Mouse (Mus musculus): ENCODE measurements at regions not wholly inside any gene's neighbourhood (a gene's known extent, or its start where the extent isn't known, plus 50 kb on each side); places are given as distances from the start of the nearest gene placed in this dataset.
"Not testable (repeated sequence)": the region's sequence is repeated elsewhere in the genome, so short reads cannot be mapped to it uniquely, and the experiment has no call there.

DNA sequence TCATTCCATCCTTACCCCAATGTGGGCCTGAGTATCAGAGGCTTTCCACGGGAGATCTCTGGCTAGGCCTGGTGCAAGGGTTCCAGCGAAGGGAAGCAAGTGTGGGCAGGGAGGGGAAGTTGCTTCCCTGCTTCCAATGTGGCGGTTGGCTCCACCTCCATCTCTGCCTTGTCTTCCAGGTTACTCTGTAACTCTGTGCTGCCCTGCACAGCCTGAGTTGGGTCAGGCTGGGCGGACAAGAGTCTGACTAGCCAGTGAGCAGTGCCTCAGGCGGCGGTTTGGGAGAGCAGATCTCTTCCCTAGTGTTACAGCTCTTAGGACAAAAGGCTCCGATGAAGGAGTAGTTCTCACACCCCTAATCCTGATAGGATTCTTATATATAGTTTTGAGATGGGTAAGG, 172.8 kb downstream of the Snx19 start:
- H3K36me3 ChIP-seq (ENCODE audit: control insufficient read depth, insufficient read depth, low read length) = no peaks in the 10 kb centered on the region
- no peak for TF ChIP-seq POLR2A (IDR thresholded peaks at IDR 0.05; ENCODE audit: control insufficient read depth, low read depth, low read length)
- no peak for TF ChIP-seq CTCF (IDR thresholded peaks at IDR 0.05; ENCODE audit: control insufficient read depth, insufficient read depth, insufficient replicate concordance, low read depth, low read length)
- H3K4me3 ChIP-seq (ENCODE audit: control insufficient read depth, low read depth, low read length) = no peak overlapping the region
- H3K4me1 ChIP-seq (ENCODE audit: control insufficient read depth, insufficient read depth, low read length) = no peaks in the 10 kb centered on the region
- no peak overlapping the region for H3K27ac ChIP-seq (ENCODE audit: control insufficient read depth, insufficient read depth, low read depth, low read length)
- H3K27me3 ChIP-seq (ENCODE audit: control insufficient read depth, insufficient read depth, low read length) = no peaks in the 10 kb centered on the region

GRCm38 (mm10) chr9:30597691-30598090, 170.8 kb downstream of the Snx19 start:
- H3K4me1 ChIP-seq (ENCODE audit: control insufficient read depth, insufficient read depth, low read length) = no peaks in the 10 kb centered on the region
- no peak for TF ChIP-seq CTCF (IDR thresholded peaks at IDR 0.05; ENCODE audit: control insufficient read depth, insufficient read depth, insufficient replicate concordance, low read depth, low read length)
- TF ChIP-seq POLR2A (IDR thresholded peaks at IDR 0.05; ENCODE audit: control insufficient read depth, low read depth, low read length) = no peak
- no peaks in the 10 kb centered on the region for H3K36me3 ChIP-seq (ENCODE audit: control insufficient read depth, insufficient read depth, low read length)
- H3K27me3 ChIP-seq (ENCODE audit: control insufficient read depth, insufficient read depth, low read length) = no peaks in the 10 kb centered on the region
- no peak overlapping the region for H3K27ac ChIP-seq (ENCODE audit: control insufficient read depth, insufficient read depth, low read depth, low read length)
- no peak overlapping the region for H3K4me3 ChIP-seq (ENCODE audit: control insufficient read depth, low read depth, low read length)

DNA sequence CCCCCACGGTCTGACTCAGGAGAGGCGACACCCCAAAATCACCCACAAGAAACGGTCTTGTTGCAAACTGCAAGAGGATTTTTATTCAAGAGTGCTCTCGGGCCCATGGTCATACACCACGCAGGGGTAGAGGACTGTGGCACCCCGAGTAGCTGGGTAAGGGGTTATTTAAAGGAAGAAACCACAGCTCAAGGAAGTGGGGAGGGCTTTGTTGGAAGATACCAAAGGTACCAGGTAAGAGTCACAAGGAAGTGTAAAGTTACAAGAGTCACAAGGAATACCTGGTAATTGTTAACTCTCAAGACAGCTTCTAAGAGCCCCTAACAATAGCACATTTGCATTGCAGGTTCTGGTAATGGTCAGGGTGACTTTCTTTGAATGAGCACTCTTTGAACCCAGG, 170.2 kb downstream of the Snx19 start:
- not testable (repeated sequence) for H3K4me3 ChIP-seq (ENCODE audit: control insufficient read depth, low read depth, low read length); H3K27me3 ChIP-seq (ENCODE audit: control insufficient read depth, insufficient read depth, low read length); H3K27ac ChIP-seq (ENCODE audit: control insufficient read depth, insufficient read depth, low read depth, low read length); H3K4me1 ChIP-seq (ENCODE audit: control insufficient read depth, insufficient read depth, low read length); H3K36me3 ChIP-seq (ENCODE audit: control insufficient read depth, insufficient read depth, low read length)

DNA sequence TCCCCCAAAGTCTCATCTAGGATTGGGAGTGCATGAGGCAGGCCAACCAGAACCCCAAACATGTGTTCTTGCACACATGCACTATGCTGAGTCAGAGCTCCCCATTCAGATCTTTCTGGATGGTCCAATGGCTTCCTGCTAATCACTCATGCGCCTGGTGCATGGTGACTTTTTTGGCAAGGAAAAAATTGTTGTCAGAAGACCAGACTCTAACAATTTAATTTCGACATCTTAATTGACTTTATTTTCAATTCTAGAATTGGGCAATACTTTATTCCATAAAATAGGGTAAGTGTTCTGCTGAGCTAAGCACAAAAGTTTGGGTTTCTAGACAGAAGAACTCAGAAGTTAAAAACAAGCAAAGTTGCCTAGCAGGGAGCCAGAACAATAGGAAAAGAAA, 165.7 kb downstream of the Snx19 start:
- Histone ChIP-seq H3K4me1 (ENCODE audit: control insufficient read depth, insufficient read depth, low read length) (no peaks in the 10 kb centered on the region), H3K4me3 (ENCODE audit: control insufficient read depth, low read depth, low read length) (no peak overlapping the region), H3K27me3 (ENCODE audit: control insufficient read depth, insufficient read depth, low read length) (no peaks in the 10 kb centered on the region), H3K27ac (ENCODE audit: control insufficient read depth, insufficient read depth, low read depth, low read length) (no peak overlapping the region), H3K36me3 (ENCODE audit: control insufficient read depth, insufficient read depth, low read length) (no peaks in the 10 kb centered on the region)
- TF ChIP-seq CTCF (IDR thresholded peaks at IDR 0.05; ENCODE audit: control insufficient read depth, insufficient read depth, insufficient replicate concordance, low read depth, low read length) (no peak), POLR2A (IDR thresholded peaks at IDR 0.05; ENCODE audit: control insufficient read depth, low read depth, low read length) (no peak)

- Histone ChIP-seq H3K27me3 (ENCODE audit: control insufficient read depth, insufficient read depth, low read length) (no peaks in the 10 kb centered on the region), H3K36me3 (ENCODE audit: control insufficient read depth, insufficient read depth, low read length) (no peaks in the 10 kb centered on the region), H3K27ac (ENCODE audit: control insufficient read depth, insufficient read depth, low read depth, low read length) (no peak overlapping the region), H3K4me1 (ENCODE audit: control insufficient read depth, insufficient read depth, low read length) (no peaks in the 10 kb centered on the region), H3K4me3 (ENCODE audit: control insufficient read depth, low read depth, low read length) (no peak overlapping the region)
- no peak for TF ChIP-seq CTCF (IDR thresholded peaks at IDR 0.05; ENCODE audit: control insufficient read depth, insufficient read depth, insufficient replicate concordance, low read depth, low read length)
- TF ChIP-seq POLR2A (IDR thresholded peaks at IDR 0.05; ENCODE audit: control insufficient read depth, low read depth, low read length) = no peak
Observed at GRCm38 (mm10) chr9:30591246-30591645, 164.3 kb downstream of the Snx19 start.

DNA sequence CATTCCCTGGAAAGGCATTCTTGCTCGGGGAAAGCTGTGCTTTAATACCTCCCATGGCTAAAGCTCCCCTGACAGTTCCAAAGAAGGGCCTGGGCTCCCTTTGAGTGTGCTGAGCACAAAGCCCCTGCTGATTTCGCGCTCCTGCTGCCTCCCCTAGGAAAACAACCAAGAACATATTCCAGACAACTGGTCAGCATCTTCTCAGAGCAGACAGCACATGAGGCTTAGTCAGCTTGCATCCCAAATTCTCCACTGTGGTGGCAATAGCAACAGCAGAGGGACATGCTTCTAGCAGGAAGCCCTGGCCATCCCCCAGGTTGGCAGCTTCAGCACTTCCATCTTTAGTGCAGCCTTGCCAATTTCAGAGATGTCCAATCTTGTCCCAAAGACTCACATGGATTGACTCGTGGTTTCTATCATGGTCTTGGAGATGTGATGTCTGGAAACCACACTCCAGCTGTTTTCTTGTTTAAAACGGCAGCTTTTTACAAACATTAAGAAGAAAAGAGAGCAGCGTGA, 163.8 kb downstream of the Snx19 start:
- Histone ChIP-seq H3K36me3 (ENCODE audit: control insufficient read depth, insufficient read depth, low read length) (no peaks in the 10 kb centered on the region), H3K27ac (ENCODE audit: control insufficient read depth, insufficient read depth, low read depth, low read length) (no peak overlapping the region), H3K4me1 (ENCODE audit: control insufficient read depth, insufficient read depth, low read length) (no peaks in the 10 kb centered on the region), H3K27me3 (ENCODE audit: control insufficient read depth, insufficient read depth, low read length) (no peaks in the 10 kb centered on the region), H3K4me3 (ENCODE audit: control insufficient read depth, low read depth, low read length) (no peak overlapping the region)
- TF ChIP-seq POLR2A (IDR thresholded peaks at IDR 0.05; ENCODE audit: control insufficient read depth, low read depth, low read length) = no peak
- no peak for TF ChIP-seq CTCF (IDR thresholded peaks at IDR 0.05; ENCODE audit: control insufficient read depth, insufficient read depth, insufficient replicate concordance, low read depth, low read length)

DNA sequence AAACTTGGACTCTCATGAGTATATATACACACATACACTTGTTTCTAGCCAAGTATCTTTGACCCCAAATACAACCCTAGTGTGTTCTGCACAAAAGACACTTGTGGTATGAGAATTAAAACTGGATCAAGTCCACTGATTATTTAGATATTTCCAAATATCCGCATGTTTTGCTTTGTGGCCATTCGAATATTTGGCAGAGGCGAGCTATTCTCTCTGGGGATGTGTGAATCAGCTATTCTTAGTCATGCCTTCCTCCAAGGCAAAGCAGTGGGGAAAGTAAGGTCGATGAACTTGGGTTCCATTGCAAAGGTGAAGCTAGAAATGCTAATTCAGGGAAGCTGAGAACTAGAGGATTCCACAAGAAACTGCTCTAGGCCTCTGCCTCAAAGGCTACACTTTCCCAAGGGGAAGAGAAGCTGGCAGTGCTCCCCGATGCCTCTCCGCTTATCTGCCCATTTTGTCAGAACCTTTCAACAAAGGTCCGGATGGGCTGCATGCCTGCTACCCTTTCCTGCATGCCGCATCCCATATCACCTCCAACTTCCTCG, 154.4 kb downstream of the Snx19 start:
- TF ChIP-seq CTCF (IDR thresholded peaks at IDR 0.05; ENCODE audit: control insufficient read depth, insufficient read depth, insufficient replicate concordance, low read depth, low read length) (no peak), POLR2A (IDR thresholded peaks at IDR 0.05; ENCODE audit: control insufficient read depth, low read depth, low read length) (no peak)
- Histone ChIP-seq H3K4me1 (ENCODE audit: control insufficient read depth, insufficient read depth, low read length) (no peaks in the 10 kb centered on the region), H3K4me3 (ENCODE audit: control insufficient read depth, low read depth, low read length) (no peak overlapping the region), H3K27me3 (ENCODE audit: control insufficient read depth, insufficient read depth, low read length) (no peaks in the 10 kb centered on the region), H3K27ac (ENCODE audit: control insufficient read depth, insufficient read depth, low read depth, low read length) (no peak overlapping the region), H3K36me3 (ENCODE audit: control insufficient read depth, insufficient read depth, low read length) (no peaks in the 10 kb centered on the region)

DNA sequence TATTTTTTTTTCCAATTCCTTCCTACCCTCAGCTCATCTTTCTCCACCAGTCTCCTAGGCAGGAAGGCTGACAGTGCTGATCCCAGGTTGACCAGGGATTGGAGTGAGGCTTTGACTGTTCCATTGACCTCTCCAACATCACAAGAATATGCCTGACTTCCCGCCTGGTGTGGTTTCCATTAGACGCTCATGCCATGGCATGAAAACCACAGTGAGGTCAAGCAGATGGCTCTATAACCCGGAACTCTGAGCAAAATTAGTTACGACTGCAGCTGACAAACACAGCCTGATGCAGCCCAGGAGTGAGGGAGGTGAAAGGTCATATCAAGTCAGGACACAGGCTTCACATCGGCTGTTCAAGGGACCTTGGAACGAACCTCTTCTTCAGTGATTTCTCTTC, 153.6 kb downstream of the Snx19 start:
- Histone ChIP-seq H3K27me3 (ENCODE audit: control insufficient read depth, insufficient read depth, low read length) (no peaks in the 10 kb centered on the region), H3K27ac (ENCODE audit: control insufficient read depth, insufficient read depth, low read depth, low read length) (no peak overlapping the region), H3K36me3 (ENCODE audit: control insufficient read depth, insufficient read depth, low read length) (no peaks in the 10 kb centered on the region), H3K4me1 (ENCODE audit: control insufficient read depth, insufficient read depth, low read length) (no peaks in the 10 kb centered on the region), H3K4me3 (ENCODE audit: control insufficient read depth, low read depth, low read length) (no peak overlapping the region)
- TF ChIP-seq POLR2A (IDR thresholded peaks at IDR 0.05; ENCODE audit: control insufficient read depth, low read depth, low read length) (no peak), CTCF (IDR thresholded peaks at IDR 0.05; ENCODE audit: control insufficient read depth, insufficient read depth, insufficient replicate concordance, low read depth, low read length) (no peak)

Measured in testis, adult 2 months (tissue).